Mouse (Mus musculus): ENCODE measurements around the gene Trabd. TPM values are rescaled to one million over a fixed set of nuclear protein-coding genes. Genes with fewer than 3 reads are reported as not detected.
A peak's percentile ranks its signal among the peaks of the same experiment; 100 is the strongest.

Trabd gene
- polyA plus RNA-seq, 2 experiments = 8.4 to 13.7 TPM

GRCm38 (mm10) chr15:89106976-89107375 lies 32.1 kb downstream of the Trabd start:
- Histone ChIP-seq H3K9ac (replicated peaks) (no peak overlapping the region), H3K27me3 (ENCODE audit: control insufficient read depth, insufficient read depth, low read length) (no peaks in the 10 kb centered on the region), H3K27ac (no peak overlapping the region), H3K4me2 (ENCODE audit: low read depth) (no peak overlapping the region), H3K4me1 (replicated peaks; ENCODE audit: control insufficient read depth in 2 of 2, insufficient read depth in 2 of 2, low read length in 1 of 2) (no peaks in the 10 kb centered on the region), H3K9me3 (ENCODE audit: control insufficient read depth, low read length) (no peaks in the 10 kb centered on the region), H3K4me3 (ENCODE audit: insufficient read depth in 1 of 2, low read depth in 2 of 2, low read length in 2 of 2) (no peak overlapping the region), H3K36me3 (replicated peaks; ENCODE audit: control insufficient read depth, insufficient read depth, low read depth) (peaks cover 58% of the 10 kb centered on the region)
- DNase-seq (ENCODE audit: low read depth in 3 of 3, low spot score in 3 of 3) (no peak), ATAC-seq (ENCODE audit: insufficient read depth) (no peak)
- WGBS (ENCODE audit: insufficient replicate concordance) = 88% methylated on average over 1 of the region's 1 CpGs
- TF ChIP-seq CTCF (IDR thresholded peaks at IDR 0.05; ENCODE audit: low read depth) (no peak), EP300 (IDR thresholded peaks at IDR 0.05; ENCODE audit: low read depth) (no peak)

GRCm38 (mm10) chr15:89110147-89110546 lies 35.2 kb downstream of the Trabd start:
- Histone ChIP-seq H3K27ac (no peak overlapping the region), H3K9me3 (ENCODE audit: control insufficient read depth, low read length) (no peaks in the 10 kb centered on the region), H3K36me3 (replicated peaks; ENCODE audit: control insufficient read depth, insufficient read depth, low read depth) (peaks cover 49% of the 10 kb centered on the region), H3K27me3 (ENCODE audit: control insufficient read depth, insufficient read depth, low read length) (no peaks in the 10 kb centered on the region), H3K4me1 (replicated peaks; ENCODE audit: control insufficient read depth in 2 of 2, insufficient read depth in 2 of 2, low read length in 1 of 2) (no peaks in the 10 kb centered on the region), H3K4me2 (ENCODE audit: low read depth) (no peak overlapping the region), H3K9ac (replicated peaks) (no peak overlapping the region), H3K4me3 (ENCODE audit: insufficient read depth in 1 of 2, low read depth in 2 of 2, low read length in 2 of 2) (no peak overlapping the region)
- no peak for ATAC-seq (ENCODE audit: insufficient read depth)
- no peak for TF ChIP-seq CTCF (IDR thresholded peaks at IDR 0.05; ENCODE audit: low read depth)
- no peak for TF ChIP-seq EP300 (IDR thresholded peaks at IDR 0.05; ENCODE audit: low read depth)
- 72% methylated on average over 9 of the region's 9 CpGs for WGBS (ENCODE audit: insufficient replicate concordance)
- DNase-seq (ENCODE audit: low read depth in 3 of 3, low spot score in 3 of 3) = no peak

- no peak overlapping the region for H3K27ac ChIP-seq
- H3K4me3 ChIP-seq (ENCODE audit: insufficient read depth in 1 of 2, low read depth in 2 of 2, low read length in 2 of 2) = no peak overlapping the region
- H3K27me3 ChIP-seq (ENCODE audit: control insufficient read depth, insufficient read depth, low read length) = no peaks in the 10 kb centered on the region
- peaks cover 33% of the 10 kb centered on the region for H3K36me3 ChIP-seq (replicated peaks; ENCODE audit: control insufficient read depth, insufficient read depth, low read depth)
- H3K4me1 ChIP-seq (replicated peaks; ENCODE audit: control insufficient read depth in 2 of 2, insufficient read depth in 2 of 2, low read length in 1 of 2) = peaks cover 4 to 14% of the 10 kb centered on the region in 2 experiments; a peak in 3 of 4 replicates
- no peaks in the 10 kb centered on the region for H3K9me3 ChIP-seq (ENCODE audit: control insufficient read depth, low read length)
- ATAC-seq (ENCODE audit: insufficient read depth) (no peak), DNase-seq (ENCODE audit: low read depth in 3 of 3, low spot score in 3 of 3) (no peak)
- H3K4me2 ChIP-seq (ENCODE audit: low read depth) = no peak overlapping the region
- no peak for TF ChIP-seq EP300 (IDR thresholded peaks at IDR 0.05; ENCODE audit: low read depth)
- TF ChIP-seq CTCF (IDR thresholded peaks at IDR 0.05; ENCODE audit: low read depth) = peak; percentile 31; the same call in 1 of the 2 replicates
- H3K9ac ChIP-seq (replicated peaks) = no peak overlapping the region
Measured at GRCm38 (mm10) chr15:89118007-89118406, 43.1 kb downstream of the Trabd start.

- ATAC-seq (ENCODE audit: insufficient read depth) = peak; percentile 90
- Histone ChIP-seq H3K36me3 (replicated peaks; ENCODE audit: control insufficient read depth, insufficient read depth, low read depth) (peaks cover 11% of the 10 kb centered on the region), H3K4me2 (ENCODE audit: low read depth) (peak within 1 kb of the TSS; percentile 91), H3K4me1 (replicated peaks; ENCODE audit: control insufficient read depth in 2 of 2, insufficient read depth in 2 of 2, low read length in 1 of 2) (peaks cover 13 to 21% of the 10 kb centered on the region in 2 experiments), H3K9me3 (ENCODE audit: control insufficient read depth, low read length) (no peaks in the 10 kb centered on the region), H3K27me3 (ENCODE audit: control insufficient read depth, insufficient read depth, low read length) (no peaks in the 10 kb centered on the region), H3K4me3 (ENCODE audit: insufficient read depth in 1 of 2, low read depth in 2 of 2, low read length in 2 of 2) (peak within 1 kb of the TSS; percentile 90 to 95), H3K9ac (replicated peaks) (peak within 1 kb of the TSS; percentile 89), H3K27ac (peak within 1 kb of the TSS; percentile 59)
- TF ChIP-seq EP300 (IDR thresholded peaks at IDR 0.05; ENCODE audit: low read depth) = no peak
- 0 out of 2 replicates have a peak, but pooled peaks have one; percentile 2 for TF ChIP-seq CTCF (IDR thresholded peaks at IDR 0.05; ENCODE audit: low read depth)
- under 1% methylated on average over 47 of the region's 47 CpGs for WGBS (ENCODE audit: insufficient replicate concordance)
- peak; percentile 91 to 93 (median 92) for DNase-seq (ENCODE audit: low read depth in 3 of 3, low spot score in 3 of 3)
Measured at GRCm38 (mm10) chr15:89122649-89123366, 47.9 kb downstream of the Trabd start, which contains the start of gene Tubgcp6. TSS of gene Tubgcp6 (minus strand) at chr15:89123112.

GRCm38 (mm10) chr15:89123595-89123994 lies 48.7 kb downstream of the Trabd start:
- H3K4me2 ChIP-seq (ENCODE audit: low read depth) = peak overlapping the region; percentile 91
- H3K36me3 ChIP-seq (replicated peaks; ENCODE audit: control insufficient read depth, insufficient read depth, low read depth) = peaks cover 8% of the 10 kb centered on the region
- TF ChIP-seq CTCF (IDR thresholded peaks at IDR 0.05; ENCODE audit: low read depth) (peak; percentile 56), EP300 (IDR thresholded peaks at IDR 0.05; ENCODE audit: low read depth) (no peak)
- WGBS (ENCODE audit: insufficient replicate concordance) = 45% methylated on average over 11 of the region's 11 CpGs
- no peaks in the 10 kb centered on the region for H3K9me3 ChIP-seq (ENCODE audit: control insufficient read depth, low read length)
- DNase-seq (ENCODE audit: low read depth in 3 of 3, low spot score in 3 of 3) (no peak), ATAC-seq (ENCODE audit: insufficient read depth) (no peak)
- H3K9ac ChIP-seq (replicated peaks) = peak overlapping the region; percentile 89
- H3K27ac ChIP-seq = peak overlapping the region; percentile 59
- H3K4me1 ChIP-seq (replicated peaks; ENCODE audit: control insufficient read depth in 2 of 2, insufficient read depth in 2 of 2, low read length in 1 of 2) = peaks cover 16 to 21% of the 10 kb centered on the region in 2 experiments
- H3K27me3 ChIP-seq (ENCODE audit: control insufficient read depth, insufficient read depth, low read length) = no peaks in the 10 kb centered on the region
- peak overlapping the region; percentile 90 to 95 for H3K4me3 ChIP-seq (ENCODE audit: insufficient read depth in 1 of 2, low read depth in 2 of 2, low read length in 2 of 2)

Measured in liver, embryonic 14.5 days (tissue).